Mouse (Mus musculus) right cerebral cortex, adult 18-20 months (tissue): ENCODE measurements around the gene Mob3a.

ENCODE experiments used
- DNase-seq: peaks from one replicate; pipeline ENCODE4 v3.0.0; 2022; ENCODE audit warnings: mixed read lengths

The Mob3a gene

GRCm38 (mm10) chr10:80701721-80702535 lies at the start of gene Mob3a, which contains the start of gene Izumo4:
Gene Mob3a, minus strand, starts transcription at chr10:80701977.
Gene Izumo4, plus strand, starts transcription at chr10:80702184.
- peak; percentile 99 for DNase-seq

GRCm38 (mm10) chr10:80751188-80751832 lies 49.5 kb upstream of the Mob3a start:
- DNase-seq = peak; percentile 82

- no peak for DNase-seq
Measured at GRCm38 (mm10) chr10:80748609-80749008, 46.8 kb upstream of the Mob3a start.

- peak; percentile 79 for DNase-seq
Measured at GRCm38 (mm10) chr10:80747410-80747809, 45.6 kb upstream of the Mob3a start.

- DNase-seq = no peak
Measured at GRCm38 (mm10) chr10:80744262-80744661, 42.5 kb upstream of the Mob3a start.

GRCm38 (mm10) chr10:80742180-80742978 lies 40.6 kb upstream of the Mob3a start, which contains the start of gene Ap3d1:
Gene Ap3d1, minus strand, starts transcription at chr10:80742264.
- peak; percentile 99 for DNase-seq

- no peak for DNase-seq
Measured at GRCm38 (mm10) chr10:80741634-80742179, 39.9 kb upstream of the Mob3a start.

GRCm38 (mm10) chr10:80741146-80741545 lies 39.4 kb upstream of the Mob3a start:
- DNase-seq = no peak

- DNase-seq = no peak
Measured at GRCm38 (mm10) chr10:80738657-80739056, 36.9 kb upstream of the Mob3a start.

GRCm38 (mm10) chr10:80736731-80737130 lies 35.0 kb upstream of the Mob3a start:
- no peak for DNase-seq

- no peak for DNase-seq
Measured at GRCm38 (mm10) chr10:80732611-80733101, 30.9 kb upstream of the Mob3a start.

GRCm38 (mm10) chr10:80727369-80728127 lies 25.8 kb upstream of the Mob3a start:
- DNase-seq = no peak

GRCm38 (mm10) chr10:80717281-80717680 lies 15.5 kb upstream of the Mob3a start:
- DNase-seq = no peak

GRCm38 (mm10) chr10:80710834-80711233 lies 9.1 kb upstream of the Mob3a start:
- DNase-seq = no peak

GRCm38 (mm10) chr10:80705479-80705878 lies 3.7 kb upstream of the Mob3a start:
- DNase-seq = no peak

GRCm38 (mm10) chr10:80705033-80705432 lies 3.3 kb upstream of the Mob3a start:
- DNase-seq = no peak

- DNase-seq = no peak
Measured at GRCm38 (mm10) chr10:80704418-80704817, 2.6 kb upstream of the Mob3a start.

- no peak for DNase-seq
Measured at GRCm38 (mm10) chr10:80703643-80704042, 1.9 kb upstream of the Mob3a start.

GRCm38 (mm10) chr10:80702536-80703390 lies 986 bp upstream of the Mob3a start:
- DNase-seq = peak; percentile 96

- DNase-seq = no peak
Measured at GRCm38 (mm10) chr10:80700732-80701131, 1.0 kb downstream of the Mob3a start.

- DNase-seq = no peak
Measured at GRCm38 (mm10) chr10:80700038-80700504, 1.7 kb downstream of the Mob3a start.
